In the genomic region with DNA sequence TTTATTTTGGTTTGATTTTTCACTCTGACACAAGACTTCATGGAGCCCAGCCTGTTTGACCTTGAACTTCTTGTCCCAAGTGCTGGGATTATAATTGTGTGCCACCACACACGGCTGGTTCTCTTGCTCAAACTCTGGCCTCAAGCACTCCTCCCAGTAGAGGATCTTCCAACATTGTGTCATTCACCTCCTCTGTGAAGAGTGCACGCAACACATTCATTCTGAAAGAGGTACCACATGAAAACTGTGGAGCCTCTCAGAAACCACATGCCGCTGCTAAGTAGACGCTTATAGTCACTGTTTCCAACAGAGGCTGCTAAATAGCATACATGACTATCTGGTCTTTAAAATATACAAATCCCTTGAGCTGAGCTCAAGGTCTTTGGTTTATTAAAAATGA, we compare ENCODE assay signal across 19 mouse cellular contexts.
"Had no signal": no experiment of that assay in that cellular context is flagged by ENCODE, and none has a peak within 500 bp of the region (broad histone marks: within the 10 kb centered on the region; RNA-seq: fewer than 3 reads in every experiment).

No protein-coding gene starts in this region.

- H3K9ac ChIP-seq: liver, embryonic 13.5 days; liver, embryonic 15.5 days; liver, postnatal 0 days; lung, embryonic 15.5 days; midbrain, embryonic 12.5 days; midbrain, embryonic 15.5 days; neural tube, embryonic 12.5 days had no signal

- H3K27me3 ChIP-seq: liver, embryonic 13.5 days; liver, embryonic 15.5 days; lung, embryonic 15.5 days; midbrain, embryonic 12.5 days; midbrain, embryonic 15.5 days; neural tube, embryonic 12.5 days had no signal

- H3K9me3 ChIP-seq: liver, embryonic 13.5 days; liver, embryonic 15.5 days; lung, embryonic 15.5 days; megakaryocyte, embryonic 14.5 days; midbrain, embryonic 12.5 days; midbrain, embryonic 15.5 days; neural tube, embryonic 12.5 days had no signal

- ATAC-seq: liver, postnatal 0 days; midbrain, embryonic 15.5 days had no signal

- DNase-seq: liver, embryonic 13.5 days; liver, postnatal 0 days; lung, adult 2 months; lung, postnatal 10 days; retina, postnatal 1 day; right cerebral cortex, adult 18-20 months; right cerebral cortex, postnatal 25 days; right cerebral cortex, postnatal 4 days; spleen, adult 18-20 months; thymus, adult 2 months; thymus, postnatal 25 days; thymus, postnatal 4 days had no signal

- H3K4me2 ChIP-seq: liver, embryonic 13.5 days; liver, embryonic 15.5 days; lung, embryonic 15.5 days; midbrain, embryonic 12.5 days; midbrain, embryonic 15.5 days; neural tube, embryonic 12.5 days had no signal

- H3K4me3 ChIP-seq: liver, embryonic 13.5 days; liver, embryonic 15.5 days; lung, embryonic 15.5 days; megakaryocyte, embryonic 14.5 days; midbrain, embryonic 12.5 days; midbrain, embryonic 15.5 days; neural tube, embryonic 12.5 days had no signal

- H3K27ac ChIP-seq: liver, embryonic 13.5 days; liver, embryonic 15.5 days; lung, embryonic 15.5 days; macrophage; midbrain, embryonic 12.5 days; midbrain, embryonic 15.5 days; neural tube, embryonic 12.5 days had no signal

- H3K4me1 ChIP-seq: liver, embryonic 15.5 days; lung, embryonic 15.5 days; midbrain, embryonic 12.5 days; midbrain, embryonic 15.5 days; neural tube, embryonic 12.5 days had no signal
